Mouse (Mus musculus) embryo, embryonic 10 days (tissue): ENCODE results near the gene Capns2.
"Not testable (repeated sequence)": the region's sequence is repeated elsewhere in the genome, so short reads cannot be mapped to it uniquely, and the experiment has no call there.

Experiments used
- DNase-seq: peaks from one replicate; pipeline ENCODE4 v3.0.0-alpha.2; 2015; ENCODE audit warnings: low spot score

The Capns2 gene

DNA sequence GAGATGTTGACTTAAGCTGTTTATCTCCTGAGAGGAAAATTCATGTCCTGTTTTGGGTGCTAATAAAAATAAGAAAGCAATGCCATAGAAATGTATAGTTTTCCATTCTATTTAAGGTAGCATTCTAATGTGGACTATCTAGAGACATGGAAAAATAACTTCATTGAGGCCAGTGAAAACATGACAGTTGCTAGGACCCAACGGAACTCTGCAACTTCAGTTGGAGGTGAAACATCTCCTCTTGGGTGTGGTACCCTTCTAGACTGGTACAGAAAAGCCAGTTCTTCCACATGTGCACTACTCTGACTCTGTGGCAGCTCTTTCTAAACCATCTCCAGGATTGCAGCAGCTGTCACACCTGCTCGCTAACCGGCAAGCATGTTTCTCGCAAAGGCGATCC, at the start of gene Capns2:
Gene Capns2 (plus strand): TSS at position 301 of the 400 bp plus-strand sequence.
- no peak for DNase-seq

DNA sequence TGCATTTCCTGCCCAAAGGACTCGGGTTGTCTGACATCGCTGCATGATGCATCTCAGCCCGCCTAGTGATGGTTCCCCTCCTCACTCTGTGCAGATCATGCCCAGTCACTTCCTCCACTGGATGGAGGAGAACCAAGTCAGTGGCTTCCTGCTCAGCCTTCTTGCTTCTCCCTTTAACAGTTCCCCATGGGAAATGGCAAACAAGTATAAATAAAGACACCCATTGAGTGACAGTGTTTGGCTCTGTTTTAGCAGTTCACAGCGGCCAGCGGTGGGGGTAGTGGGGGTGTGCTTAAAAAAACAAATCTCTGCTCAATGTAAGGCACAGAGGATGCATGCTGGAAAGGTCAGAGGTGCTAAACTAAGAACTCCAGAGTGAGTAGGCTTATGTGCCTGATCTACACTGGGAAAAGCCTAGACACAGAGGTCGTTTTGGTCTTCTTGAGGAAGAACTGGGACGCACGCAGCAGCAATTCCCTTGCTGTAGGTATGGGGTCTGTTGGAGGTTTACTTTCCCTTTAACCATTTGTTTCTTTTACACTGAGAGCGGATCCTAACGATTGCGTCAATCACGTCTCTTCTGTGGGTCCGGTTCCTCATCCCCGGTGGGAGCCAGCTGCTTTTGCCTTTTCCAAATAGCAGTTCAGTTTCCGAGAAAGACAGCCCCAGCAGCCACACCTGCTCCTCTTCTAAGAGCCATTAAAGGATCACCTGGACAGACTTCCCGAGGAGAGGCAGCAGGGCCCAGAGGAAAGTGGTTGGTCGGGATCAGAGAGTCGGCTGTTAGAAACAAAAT, 47.8 kb upstream of the Capns2 start:
- DNase-seq = no peak

DNA sequence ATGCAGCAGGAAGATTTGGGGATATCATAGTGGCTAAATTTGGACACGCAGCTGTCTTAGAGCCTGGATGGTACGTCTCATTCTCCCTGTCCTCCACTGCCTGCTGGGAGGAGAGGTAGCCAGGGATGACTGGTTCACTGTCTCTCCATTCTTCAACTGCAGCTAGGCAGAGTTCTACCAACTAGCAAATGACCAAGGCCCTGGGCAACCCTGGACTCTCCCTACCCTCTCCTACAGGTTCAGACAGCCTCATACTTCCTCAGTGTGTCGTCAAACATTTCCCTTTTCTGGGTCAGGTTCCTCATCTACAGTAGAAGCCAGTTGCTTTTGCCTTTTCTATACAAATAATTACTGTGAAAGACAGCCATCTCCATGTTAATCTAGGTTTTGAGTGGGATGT, 46.5 kb upstream of the Capns2 start:
- no peak for DNase-seq

DNA sequence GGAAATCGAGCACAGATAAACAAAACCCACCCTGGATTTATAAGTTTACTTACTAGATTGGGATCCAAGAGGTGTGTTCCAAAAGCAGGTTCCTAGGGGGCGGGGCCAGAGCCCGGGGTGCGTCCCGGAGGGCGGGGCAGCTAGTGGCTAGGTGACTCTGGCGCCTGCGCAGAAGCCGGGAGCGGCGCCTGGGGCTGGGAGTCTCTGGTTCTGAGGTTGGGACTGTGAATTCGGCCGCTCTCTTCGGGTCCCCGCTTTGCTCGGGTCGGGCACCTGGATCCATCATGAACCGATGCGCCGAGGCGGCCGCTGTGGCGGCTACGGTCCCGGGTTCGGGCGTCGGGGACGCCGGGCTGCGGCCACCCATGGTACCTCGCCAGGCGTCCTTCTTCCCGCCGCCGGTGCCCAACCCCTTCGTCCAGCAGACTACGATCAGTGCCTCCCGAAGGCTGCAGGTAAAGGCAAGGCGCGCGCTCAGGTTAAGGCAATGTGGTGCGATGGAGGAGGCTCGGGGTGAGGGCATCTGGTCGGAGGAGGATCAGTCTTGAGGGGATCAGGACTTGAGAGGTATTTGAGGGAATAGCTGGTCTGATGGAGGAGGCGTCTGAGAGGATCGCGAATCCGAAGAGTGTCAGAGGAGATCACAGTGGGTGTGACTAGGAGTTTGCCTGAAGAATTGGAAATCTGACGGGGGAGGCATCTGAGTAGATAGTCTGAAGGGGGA, 45.9 kb upstream of the Capns2 start, which contains the start of gene Lpcat2:
Gene Lpcat2 (plus strand): TSS at position 169 of the 724 bp plus-strand sequence.
- peak; percentile 68 for DNase-seq

DNA sequence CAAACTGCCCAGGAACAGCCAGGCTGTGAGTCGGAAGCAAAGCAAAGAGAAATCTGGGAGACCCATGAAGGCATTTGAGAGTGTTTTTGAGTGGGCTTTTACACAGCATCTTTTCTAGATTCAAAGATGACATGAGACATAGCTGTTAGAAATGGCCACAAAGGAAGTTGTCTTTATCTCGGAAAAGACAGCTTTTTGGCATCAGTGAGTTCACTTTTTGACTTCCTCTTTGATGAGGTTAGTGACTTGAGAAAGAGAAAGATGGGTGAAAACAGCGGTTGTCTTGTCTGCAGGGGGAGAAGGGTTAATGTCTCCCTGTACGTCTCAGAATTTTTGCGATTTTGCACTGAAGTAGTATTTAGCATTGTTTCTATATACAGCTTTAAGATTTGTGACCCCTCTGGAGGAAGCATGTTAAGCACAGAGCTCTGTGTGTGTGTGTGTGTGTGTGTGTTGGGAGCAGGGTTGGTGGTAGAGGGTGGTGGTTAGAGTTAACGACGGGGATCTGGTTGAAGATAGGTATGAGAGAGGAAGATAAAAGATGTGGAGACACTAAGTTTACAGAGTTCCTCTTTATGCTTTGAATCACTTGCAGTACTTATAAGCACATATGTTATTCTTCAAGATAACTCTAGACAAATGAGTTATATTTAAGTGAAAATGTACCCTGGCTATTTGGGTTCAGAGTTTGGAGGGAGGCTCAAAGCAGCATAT, 44.8 kb upstream of the Capns2 start:
- DNase-seq = no peak

DNA sequence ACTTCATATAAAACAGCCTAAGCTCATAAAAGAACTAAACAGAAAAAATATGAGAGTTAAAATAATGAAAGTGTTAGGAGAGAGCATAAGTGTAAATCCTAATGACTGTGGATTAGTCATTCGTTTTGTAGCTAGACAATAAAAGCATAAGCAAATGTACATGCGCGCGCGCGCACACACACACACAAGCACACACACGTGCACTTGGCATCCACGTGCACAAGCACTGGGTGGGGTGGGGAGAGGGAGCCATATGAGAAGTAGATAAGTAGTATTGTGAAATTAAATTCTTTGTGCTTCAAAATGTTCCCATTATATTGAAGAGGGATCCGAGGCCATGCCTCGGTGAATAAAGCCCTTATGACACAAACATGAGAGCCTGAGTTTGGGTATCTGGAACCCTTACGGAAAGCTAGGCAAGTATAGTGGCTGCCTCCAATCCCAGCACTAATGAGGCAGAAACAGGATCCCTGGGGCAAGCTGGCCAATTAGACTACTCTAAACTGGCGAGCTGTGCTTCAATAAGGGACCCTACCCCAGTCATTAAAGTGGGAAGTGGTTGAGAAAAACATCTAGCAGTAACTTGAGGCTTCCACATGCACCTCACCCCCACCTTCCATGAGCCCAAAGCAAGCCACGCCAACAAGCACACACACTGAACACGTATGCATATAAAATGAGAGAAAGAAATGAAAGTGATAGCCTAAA, 42.6 kb upstream of the Capns2 start:
- DNase-seq = no peak

DNA sequence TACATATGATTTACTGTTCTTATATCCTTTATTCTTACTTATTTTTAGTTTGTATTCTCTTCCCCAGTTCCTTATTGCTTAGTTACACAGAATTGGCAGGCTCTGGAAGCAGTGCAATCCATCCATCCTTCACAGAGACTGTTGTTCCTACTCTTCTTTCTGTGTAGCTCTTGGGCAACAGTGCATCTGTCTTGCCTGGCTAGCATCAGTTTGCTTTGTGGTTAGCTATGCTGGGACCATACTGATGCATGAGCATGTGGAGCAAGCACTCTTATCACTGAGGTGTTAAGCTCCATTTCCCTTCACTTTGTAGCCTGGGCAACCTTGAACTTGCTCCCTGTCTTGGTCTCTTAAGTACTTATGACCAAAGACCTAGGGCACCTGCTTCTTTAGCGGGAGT, 39.2 kb upstream of the Capns2 start:
- no peak for DNase-seq

DNA sequence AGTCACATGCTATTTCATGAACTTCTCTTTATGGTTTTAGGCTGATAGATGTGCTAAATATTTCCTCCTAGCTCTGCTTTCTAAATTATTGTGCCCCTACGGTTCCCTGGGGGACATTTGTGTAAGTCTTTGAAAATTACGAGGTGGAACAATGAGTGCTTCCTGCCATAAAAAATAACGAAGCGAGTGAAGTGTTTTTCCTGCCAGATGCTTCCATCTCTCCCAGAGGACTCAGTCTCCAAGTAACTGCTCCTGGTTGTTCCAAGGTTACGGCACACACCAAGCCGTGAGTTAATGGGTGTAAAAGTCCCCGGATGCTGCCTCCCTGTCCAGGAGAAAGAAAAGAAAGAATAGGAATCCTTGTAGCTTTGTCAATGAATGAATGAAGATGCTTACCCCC, 30.9 kb upstream of the Capns2 start:
- no peak for DNase-seq

DNA sequence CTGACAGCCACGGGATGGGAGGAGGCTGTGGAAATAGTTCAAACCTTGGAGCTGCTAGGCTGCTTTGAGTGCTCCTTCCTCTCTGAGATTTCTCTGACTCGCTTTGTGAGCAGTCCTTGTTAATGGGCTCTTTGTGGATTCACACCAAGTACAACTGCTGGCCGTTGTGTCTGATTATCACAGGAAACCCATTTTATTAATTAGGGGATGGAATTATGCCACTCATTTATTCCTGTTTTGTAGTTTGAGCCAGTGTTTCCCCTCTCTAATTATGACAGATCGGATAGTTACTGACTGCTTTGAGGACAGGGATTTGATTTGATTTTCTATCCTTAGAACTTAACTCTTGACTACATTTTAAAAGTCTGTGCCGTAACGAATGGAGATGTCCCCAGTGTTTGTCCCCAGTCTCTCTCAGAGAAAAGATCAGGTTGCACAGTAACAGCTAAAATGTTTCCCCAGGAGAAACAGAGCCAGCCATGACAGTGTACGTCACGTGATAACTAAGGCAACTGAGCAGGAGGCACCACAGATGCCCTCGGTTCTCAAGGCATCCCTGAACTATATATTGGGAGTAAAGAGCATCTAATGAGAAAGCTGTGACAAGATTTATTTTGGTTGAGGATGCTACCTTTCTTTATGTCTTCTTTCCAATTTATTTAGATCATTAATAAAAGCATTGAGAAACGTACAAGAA, 29.0 kb upstream of the Capns2 start:
- no peak for DNase-seq

DNA sequence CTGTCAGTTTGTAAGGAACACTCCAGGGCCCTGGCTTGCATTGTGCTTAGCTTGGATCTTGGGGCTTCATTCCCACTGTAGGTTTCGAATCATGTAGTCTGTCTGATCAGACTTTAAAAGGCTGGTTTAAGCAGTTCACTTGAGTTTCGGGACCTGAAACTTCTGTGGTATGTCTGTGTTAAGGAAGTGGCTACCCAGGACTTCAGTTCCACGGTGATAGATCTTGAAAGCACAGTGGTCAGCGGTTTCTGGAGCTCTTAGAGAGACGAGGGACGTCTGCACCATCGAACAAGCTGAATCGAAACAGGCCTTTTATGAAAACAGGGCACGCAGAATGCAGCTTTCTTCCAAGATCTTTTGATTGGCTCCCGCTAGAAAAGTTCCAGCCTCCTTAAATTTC, 25.4 kb upstream of the Capns2 start:
- DNase-seq = no peak

DNA sequence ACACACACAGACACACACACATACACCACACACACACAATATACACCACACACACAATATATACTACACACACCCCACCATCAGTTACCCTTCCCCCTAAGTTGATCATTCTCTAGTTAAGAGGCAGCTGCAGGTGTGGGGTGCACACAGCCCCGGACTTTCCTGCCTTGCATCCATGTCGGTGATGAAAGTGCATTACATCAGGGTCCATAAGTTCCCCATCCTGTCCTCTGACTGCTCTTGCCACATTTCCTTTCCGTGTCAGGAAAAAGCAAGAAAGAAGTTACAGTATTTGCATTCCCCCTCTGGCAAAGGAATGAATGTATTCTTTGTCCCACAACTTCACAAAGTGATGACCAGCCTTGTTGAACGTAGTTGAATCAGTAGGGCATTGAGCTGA, 20.0 kb upstream of the Capns2 start:
- no peak for DNase-seq

DNA sequence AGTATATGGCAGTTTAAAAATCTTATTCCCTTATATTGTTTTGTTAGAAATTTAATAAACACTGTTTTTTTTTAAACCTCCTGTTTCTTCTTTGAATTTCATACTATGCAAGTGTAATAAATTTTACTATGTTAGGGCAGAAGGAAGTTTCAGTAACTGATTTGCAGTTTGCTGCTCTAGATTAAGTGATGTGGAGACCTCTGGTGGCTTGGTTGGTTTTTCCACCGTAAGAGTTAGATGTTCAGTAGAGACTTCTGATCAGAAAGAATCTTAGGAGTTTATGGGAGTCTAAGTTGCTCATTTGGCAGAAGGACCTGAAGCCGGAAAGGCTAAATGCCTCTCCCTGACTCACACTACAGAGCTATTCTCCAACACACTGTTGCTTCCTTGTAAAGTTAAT, 17.4 kb upstream of the Capns2 start:
- DNase-seq = no peak

DNA sequence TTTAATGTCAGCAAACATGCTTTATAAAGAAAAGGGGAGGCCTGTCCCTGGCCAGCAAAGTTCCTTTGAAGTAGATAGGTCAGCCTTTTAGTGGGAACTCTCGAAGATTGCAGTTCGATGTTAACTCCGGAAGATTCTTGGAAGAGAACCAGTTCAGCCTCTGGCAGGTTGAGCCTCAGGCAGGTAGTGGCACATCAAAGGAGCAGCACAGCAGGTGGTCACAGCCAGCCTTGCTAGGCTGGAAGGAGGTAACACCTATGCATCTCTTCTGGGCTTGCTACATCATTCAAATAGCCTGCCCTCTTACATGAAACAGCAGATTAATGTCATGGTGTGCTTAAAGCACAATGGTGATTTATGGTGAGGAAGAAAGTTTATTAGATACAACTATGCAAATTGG, 9.0 kb upstream of the Capns2 start:
- not testable (repeated sequence) for DNase-seq

DNA sequence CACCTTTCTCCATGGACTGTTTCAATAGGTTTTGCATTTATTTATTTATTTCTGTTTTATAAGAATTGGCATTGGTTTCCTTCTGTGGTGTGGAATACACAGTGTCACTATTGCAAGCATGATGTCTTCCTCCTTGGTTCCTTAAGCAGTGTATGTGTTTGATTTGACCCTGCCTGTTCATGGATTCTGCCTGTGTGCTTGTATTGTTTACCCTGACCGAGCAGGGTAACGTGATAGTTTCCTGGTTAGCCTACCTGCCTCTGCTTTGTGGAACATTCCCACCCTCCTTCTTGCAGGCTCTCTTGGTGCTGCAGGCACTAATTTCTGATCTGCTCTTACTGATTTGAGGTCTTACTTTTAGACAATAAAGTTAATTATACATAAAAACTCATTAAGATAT, 7.3 kb upstream of the Capns2 start:
- no peak for DNase-seq

DNA sequence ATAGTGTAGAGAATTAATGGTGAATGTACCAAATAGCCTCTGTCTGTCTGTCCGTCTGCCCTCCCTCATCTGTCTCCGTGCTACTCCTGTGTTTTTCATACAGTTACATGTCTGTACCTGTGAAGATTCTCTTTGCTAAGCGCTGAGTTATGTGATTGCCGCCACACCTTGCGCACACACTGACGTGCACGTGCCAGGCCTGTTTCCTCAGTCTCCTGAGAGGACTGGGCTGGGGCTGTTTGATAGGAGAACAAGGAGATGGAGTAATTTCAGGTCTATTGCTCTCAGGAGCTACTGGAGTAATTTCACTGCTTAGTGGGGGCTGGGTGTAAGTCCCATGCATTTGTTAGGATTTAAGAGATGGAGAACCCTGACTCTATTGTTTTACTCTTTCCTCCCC, 6.2 kb upstream of the Capns2 start:
- no peak for DNase-seq

DNA sequence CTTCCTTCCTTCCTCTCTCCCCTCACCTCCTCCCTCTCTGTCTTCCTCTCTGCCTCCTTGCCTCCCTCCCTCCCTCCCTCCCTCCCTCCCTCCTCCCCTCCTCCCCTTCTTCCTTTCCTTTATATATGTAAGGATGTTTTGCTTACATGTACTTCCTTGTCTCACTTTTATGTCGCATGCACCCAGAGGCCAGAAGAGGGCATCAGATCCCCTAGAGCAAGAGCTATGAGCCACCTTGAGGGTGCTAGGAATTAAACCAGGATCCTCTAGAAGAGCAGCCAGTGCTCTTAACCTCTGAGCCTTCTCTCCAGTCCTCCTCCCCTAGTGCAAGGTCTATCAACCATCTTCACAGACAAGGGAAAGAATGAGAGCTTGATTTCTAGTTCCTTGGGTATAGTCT, 5.2 kb upstream of the Capns2 start:
- DNase-seq = no peak

DNA sequence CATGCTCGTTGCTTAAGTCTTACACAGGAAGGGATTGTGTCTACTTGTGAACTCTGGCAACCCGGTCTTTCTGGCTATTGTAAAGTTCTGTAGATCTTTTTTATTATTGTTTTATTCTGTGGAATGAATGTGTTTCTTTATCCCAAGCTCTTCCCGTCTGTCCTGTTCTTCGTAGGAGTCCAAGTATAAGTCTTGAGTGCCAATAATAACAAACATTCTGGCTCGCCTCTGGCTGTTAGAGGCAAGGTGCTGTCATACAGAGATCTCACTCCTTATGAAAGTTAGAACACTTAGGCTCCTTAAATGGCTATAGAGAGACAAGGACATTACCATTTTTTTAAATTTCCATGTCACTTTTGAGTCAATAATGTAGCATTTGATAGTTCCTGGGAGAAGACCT, 4.6 kb upstream of the Capns2 start:
- DNase-seq = no peak

DNA sequence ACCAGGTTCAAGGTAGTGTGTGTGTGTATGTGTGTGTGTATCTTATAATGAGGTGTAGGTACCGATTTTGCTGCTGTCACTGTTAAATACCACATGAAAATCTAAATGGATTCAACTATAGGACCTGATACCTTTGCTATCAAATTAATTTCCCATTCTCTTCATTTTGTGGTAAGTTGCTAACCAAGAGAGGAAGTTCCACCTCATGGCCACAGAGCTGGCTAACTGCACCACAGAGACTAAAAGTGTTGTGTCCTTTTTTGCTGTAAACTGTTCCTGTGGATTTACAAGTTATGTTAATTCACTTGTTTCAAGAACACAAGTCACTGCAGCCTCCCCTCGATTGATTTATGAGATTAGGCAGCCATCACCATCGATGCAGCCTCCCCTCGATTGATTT, 3.4 kb upstream of the Capns2 start:
- DNase-seq = no peak

DNA sequence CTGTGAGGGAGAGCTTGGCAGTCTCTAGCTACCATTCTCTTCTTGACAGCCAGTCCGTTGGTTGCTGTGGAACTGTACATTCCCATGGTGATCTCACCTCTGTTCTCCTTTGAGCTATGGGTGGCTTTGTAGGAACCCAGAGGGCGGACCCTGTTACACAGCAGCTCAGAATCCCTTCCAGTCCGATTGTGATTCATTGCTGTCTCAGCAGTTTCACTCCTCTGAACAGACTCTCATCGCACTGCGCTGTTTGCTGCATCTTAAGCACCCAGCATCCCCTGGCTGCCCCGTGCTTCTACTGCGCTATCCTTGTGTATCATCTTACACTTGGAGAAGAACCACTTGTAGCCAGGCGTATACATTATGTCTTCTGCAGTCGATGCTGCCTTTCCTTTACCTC, 1.6 kb upstream of the Capns2 start:
- DNase-seq = no peak

DNA sequence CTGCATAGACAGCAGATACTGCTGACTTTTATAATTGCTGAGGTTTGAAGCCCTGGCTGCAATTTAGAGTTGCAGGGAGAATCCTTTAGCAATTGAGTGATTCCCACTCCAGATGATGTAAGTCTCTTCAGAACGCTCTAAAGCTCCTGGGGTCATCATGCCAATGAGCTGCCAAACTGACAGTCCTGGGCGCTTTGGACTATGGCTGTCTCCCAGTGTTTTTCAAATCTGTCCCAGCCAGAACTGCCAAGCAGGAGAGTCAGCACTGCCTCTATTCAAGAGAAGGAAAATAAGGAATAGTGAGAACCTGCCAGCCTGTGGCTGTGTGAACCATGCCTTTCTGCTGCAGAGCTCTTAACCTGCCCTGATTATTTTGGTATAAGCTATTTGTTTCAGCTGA, 1.8 kb downstream of the Capns2 start:
- DNase-seq = no peak

DNA sequence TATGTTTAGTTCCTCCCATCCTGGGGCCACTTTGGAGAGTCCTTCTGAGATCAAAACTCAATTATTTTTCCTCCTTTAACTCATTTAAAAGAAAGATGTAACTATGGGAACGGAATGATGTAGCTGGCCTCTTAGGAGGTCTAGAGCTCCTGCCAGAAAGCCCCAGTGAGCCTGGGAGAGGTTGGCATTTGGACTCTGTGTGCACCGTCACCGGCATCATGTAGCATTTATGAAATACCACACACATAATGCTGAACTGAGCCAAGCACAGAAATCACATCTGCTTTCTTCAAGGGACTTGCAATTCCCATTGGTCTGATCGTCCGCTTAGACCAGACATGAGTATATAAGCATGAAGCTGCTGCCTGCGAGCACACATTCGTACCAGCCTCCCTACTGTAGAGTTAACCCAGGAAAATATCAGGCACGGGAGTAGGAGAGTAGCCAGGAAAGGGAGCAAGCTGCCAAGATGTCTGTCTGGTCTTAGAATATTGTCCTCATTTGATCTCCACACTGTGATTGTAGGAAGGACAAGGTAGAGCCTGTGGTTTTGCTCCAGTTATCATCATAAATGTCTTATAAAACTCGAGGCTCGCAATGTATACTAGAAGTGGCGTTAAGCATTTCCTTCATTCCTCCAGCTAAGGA, 2.4 kb downstream of the Capns2 start:
- DNase-seq = no peak
